Mouse (Mus musculus) lung, postnatal 10 days (tissue): ENCODE results near the gene Irx6.

Source experiments
- DNase-seq: peaks from one replicate; pipeline ENCODE4 v3.0.0; 2021

The Irx6 gene

GRCm38 (mm10) chr8:92723320-92723719, 49.2 kb downstream of the Irx6 start:
- peak; percentile 22 for DNase-seq

DNA sequence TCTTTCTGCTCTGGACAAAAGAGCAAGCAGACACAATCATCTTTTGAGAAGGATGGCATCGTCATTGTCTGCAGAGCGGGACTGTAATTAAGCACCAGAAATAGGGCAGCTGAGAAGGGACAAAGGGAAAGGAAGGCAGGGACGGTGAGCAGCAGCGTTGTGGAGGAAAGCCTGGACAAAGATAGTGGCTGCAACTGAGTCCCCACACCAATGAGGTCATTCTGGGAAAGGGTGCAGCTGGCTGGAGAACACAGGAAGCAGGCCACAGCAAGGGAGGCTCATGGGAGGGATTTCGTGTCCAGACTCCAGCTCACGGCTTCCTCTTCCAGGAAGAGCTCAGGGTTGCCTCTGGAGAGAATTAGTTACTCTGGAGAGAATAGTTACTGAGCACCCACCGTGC, 49.9 kb downstream of the Irx6 start:
- DNase-seq: peak; percentile 13

- DNase-seq: no peak
Observed at GRCm38 (mm10) chr8:92724359-92724758, 50.3 kb downstream of the Irx6 start.
